Mouse (Mus musculus) ES-E14 (cell line): ENCODE data around the gene Phf2. TPM values are rescaled to one million over a fixed set of nuclear protein-coding genes. Genes with fewer than 3 reads are reported as not detected.

ENCODE experiments used
- DNase-seq: peaks from one replicate; pipeline ENCODE4 v3.0.0-alpha.2; 2013; ENCODE audit warnings: low read depth, low spot score
- H3K27ac ChIP-seq: 2 replicates; pipeline ENCODE4 v1.5.1; 2012; ENCODE audit warnings: low read depth, mild to moderate bottlenecking, low read length, moderate library complexity, mixed read lengths; ENCODE audit not compliant: poor library complexity, insufficient read depth, severe bottlenecking
- H3K36me3 ChIP-seq: 2 replicates; pipeline ENCODE4 v1.6.1; 2012; ENCODE audit warnings: mild to moderate bottlenecking, low read length, moderate library complexity, mixed read lengths; ENCODE audit not compliant: control insufficient read depth, poor library complexity, insufficient read depth, severe bottlenecking
- H3K4me1 ChIP-seq, 2 experiments: fragments of 150-350 bp in 1 of 2; sonication (generic) in 1 of 2; 2 replicates each; pipeline ENCODE4 v1.6.1; 2012; ENCODE audit warnings: low read length in 2 of 2, mild to moderate bottlenecking in 1 of 2, mixed read lengths in 1 of 2; ENCODE audit not compliant: control insufficient read depth in 2 of 2, insufficient read depth in 2 of 2, poor library complexity in 1 of 2
- H3K4me3 ChIP-seq, 2 experiments: fragments of 150-350 bp in 1 of 2; sonication (generic) in 1 of 2; 2 replicates each; pipeline ENCODE4 v1.5.1; 2012; ENCODE audit warnings: low read length in 2 of 2, low read depth in 1 of 2, mild to moderate bottlenecking in 1 of 2, mixed read lengths in 1 of 2; ENCODE audit not compliant: insufficient read depth in 1 of 2, poor library complexity in 1 of 2, severe bottlenecking in 1 of 2
- H3K9ac ChIP-seq: 2 replicates; pipeline ENCODE4 v1.6.1; 2012; ENCODE audit warnings: low read depth, mild to moderate bottlenecking, low read length, mixed read lengths; ENCODE audit not compliant: poor library complexity, insufficient read depth, severe bottlenecking
- H3K9me3 ChIP-seq: fragments of 150-350 bp; sonication (generic); 2 replicates; pipeline ENCODE4 v1.6.1; 2012; ENCODE audit warnings: low read depth, mild to moderate bottlenecking, low read length; ENCODE audit not compliant: control insufficient read depth, insufficient read depth
- CHD2 ChIP-seq: IDR thresholded peaks from 2 replicates; pipeline ENCODE4 v1.6.1; 2014; ENCODE audit warnings: mild to moderate bottlenecking, low read depth, low read length, inconsistent platforms
- HCFC1 ChIP-seq: IDR thresholded peaks from 2 replicates; pipeline ENCODE4 v1.6.1; 2012; ENCODE audit warnings: low read length, inconsistent platforms, borderline replicate concordance; ENCODE audit not compliant: insufficient read depth
- MAFK ChIP-seq: IDR thresholded peaks from 2 replicates; pipeline ENCODE4 v1.6.1; 2014; ENCODE audit warnings: mild to moderate bottlenecking, low read depth, low read length, inconsistent platforms; ENCODE audit not compliant: insufficient read depth
- ZC3H11A ChIP-seq: IDR thresholded peaks from 2 replicates; pipeline ENCODE4 v1.6.1; 2012; ENCODE audit warnings: low read depth, mild to moderate bottlenecking, inconsistent platforms, low read length, borderline replicate concordance
- ZNF384 ChIP-seq: IDR thresholded peaks from 2 replicates; pipeline ENCODE4 v1.6.1; 2012; ENCODE audit warnings: low read depth, low read length, inconsistent platforms
- in situ Hi-C, 2 experiments: fragments of 600-800 bp; cut with MboI; formaldehyde crosslinking; loops; one replicate each; pipeline ENCODE4 v1.15.1; 2025; ENCODE audit warnings: low sequenced_read_pairs in 2 of 2, inconsistent platforms in 1 of 2; ENCODE audit not compliant: unreplicated experiment in 2 of 2
- total RNA-seq: library from RNA; depleted of rRNA; stranded (reverse); fragments of 300-350 nt; gene quantifications from 2 replicates; pipeline ENCODE4 v1.2.3, GENCODE M21; 2012

Phf2 gene
- total RNA-seq, 1 experiment: 3.8 TPM

DNA sequence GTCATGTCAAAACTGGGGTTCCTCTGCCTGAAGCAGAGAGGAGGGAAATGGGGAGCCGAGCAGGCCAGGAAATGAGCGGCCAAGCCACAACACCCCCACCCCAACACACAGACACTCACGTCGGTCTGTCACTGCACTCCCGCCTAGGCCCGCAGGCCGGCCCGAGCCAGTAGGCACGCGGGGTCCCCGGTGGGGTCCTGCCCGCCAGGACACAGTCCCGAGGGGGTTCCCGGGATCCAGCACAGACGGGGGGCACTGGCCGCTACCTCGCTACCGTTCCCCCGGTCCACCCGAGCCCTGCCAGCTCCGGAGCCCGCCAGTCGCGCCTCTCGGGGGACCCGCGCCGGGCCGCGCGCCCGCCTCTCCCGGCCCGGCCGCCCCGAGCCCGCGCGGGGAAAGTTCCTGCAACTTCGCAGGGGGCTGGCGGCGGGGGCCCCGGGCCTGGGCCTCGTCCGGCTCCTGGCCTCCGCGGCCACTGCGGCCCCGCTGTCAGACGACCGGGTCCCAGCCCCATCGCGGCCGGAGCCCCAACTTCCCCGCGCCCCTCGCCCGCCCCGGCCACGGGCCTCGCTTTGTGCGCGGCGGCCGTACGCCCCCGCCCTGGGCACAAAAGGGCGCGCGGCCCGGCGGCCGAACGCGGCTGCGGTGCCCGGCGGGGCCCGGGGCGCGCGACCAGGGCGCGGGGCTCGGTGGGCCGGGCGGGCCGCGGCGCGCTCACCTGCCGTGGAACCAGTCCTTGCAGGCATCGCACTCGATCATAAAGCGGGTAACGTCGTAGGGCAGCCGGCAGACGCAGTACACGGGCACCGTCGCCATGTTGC, 759 bp downstream of the Phf2 start:
- Histone ChIP-seq H3K27ac (no peak overlapping the region), H3K36me3 (no peaks in the 10 kb centered on the region), H3K4me1 (peaks cover 0 to 12% of the 10 kb centered on the region in 2 experiments; a peak in 1 of 4 replicates), H3K9me3 (no peaks in the 10 kb centered on the region), H3K9ac (peak overlapping the region; percentile 94), H3K4me3 (peak overlapping the region; percentile 77 to 98)
- no peak for DNase-seq
- no peak for TF ChIP-seq ZC3H11A
- TF ChIP-seq HCFC1: no peak
- TF ChIP-seq ZNF384: no peak
- TF ChIP-seq CHD2: no peak
- no peak for TF ChIP-seq MAFK
- in situ Hi-C loops: no loop called here

DNA sequence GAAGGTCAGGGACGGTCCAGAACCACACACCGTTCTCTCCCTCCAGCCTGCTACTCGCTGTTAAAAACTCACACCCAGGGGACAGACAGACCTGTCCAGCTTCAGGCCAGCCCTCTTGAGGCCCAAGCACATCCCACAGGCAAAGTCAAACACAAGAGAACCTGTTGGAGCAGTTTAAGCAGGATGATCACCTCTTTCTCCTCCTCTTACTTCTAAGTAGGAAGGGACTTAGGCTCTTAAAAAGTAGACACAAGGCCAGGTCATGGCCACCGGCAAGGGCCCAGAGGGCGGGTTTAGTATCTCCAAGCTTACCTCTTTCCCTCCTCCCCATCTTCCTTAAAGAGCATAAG, 1.3 kb downstream of the Phf2 start:
- H3K36me3 ChIP-seq: no peaks in the 10 kb centered on the region
- H3K27ac ChIP-seq: no peak overlapping the region
- TF ChIP-seq CHD2 (no peak), MAFK (no peak), ZNF384 (no peak), HCFC1 (no peak)
- peak overlapping the region; percentile 77 to 98 for H3K4me3 ChIP-seq
- peaks cover 0 to 12% of the 10 kb centered on the region in 2 experiments; a peak in 1 of 4 replicates for H3K4me1 ChIP-seq
- peak overlapping the region; percentile 94; the same call in 1 of the 2 replicates for H3K9ac ChIP-seq
- in situ Hi-C loops: no loop called here
- DNase-seq: no peak
- no peaks in the 10 kb centered on the region for H3K9me3 ChIP-seq

DNA sequence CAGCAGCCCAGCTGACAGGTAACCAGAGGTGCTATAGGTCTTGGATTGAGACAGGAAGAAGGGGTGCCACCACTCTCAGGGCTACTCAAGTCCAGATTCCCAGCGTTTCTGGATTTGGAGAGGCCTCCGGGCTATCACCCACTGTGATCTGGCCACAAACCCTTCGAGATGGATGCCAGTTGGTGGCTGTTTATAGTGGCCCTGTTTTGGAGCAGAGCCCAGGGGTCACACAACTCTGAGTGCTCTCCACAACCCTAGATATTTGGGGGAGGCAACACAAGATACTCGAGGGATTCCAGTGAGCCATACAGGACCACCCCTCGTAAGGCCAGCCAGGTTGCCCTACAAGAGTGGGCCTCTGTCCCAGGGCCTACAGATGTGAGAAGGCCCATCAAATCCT, 1.8 kb downstream of the Phf2 start:
- no peaks in the 10 kb centered on the region for H3K36me3 ChIP-seq

DNA sequence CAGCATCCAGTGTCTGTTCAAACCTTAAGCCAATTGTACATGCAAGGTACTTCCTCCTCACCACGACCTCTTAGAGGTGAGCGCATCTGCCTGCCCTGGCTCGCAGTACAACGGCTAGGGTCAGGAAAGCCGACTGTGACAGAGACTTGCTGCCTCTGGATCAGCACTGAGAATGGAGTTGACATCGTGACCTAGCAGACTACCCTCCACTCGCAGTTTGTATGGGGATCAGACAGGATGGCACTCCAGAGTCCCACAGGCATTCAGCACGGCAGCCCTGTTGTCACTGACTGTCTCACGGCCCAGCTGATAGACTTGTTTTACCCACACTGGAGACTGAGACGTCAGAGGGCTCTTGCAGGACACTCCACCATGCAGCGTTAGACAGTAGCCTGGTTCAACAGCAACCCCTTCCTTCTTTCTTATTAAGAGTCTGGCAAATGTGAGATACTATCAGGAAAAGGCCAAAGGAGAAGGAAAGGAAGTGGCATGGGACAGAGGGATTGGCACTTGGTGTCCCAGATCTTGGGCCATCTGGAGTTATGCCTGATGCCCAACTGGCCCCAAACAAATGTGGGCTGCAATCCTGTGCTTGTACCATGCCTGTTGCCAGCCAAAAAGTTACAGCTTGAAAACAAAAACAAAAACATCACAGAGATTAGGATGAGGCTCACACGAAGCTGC, 6.1 kb downstream of the Phf2 start:
- Histone ChIP-seq H3K36me3 (no peaks in the 10 kb centered on the region), H3K27ac (no peak overlapping the region), H3K9ac (no peak overlapping the region), H3K4me3 (no peak overlapping the region), H3K4me1 (peaks cover 0 to 8% of the 10 kb centered on the region in 2 experiments; a peak in 1 of 4 replicates), H3K9me3 (no peaks in the 10 kb centered on the region)
- TF ChIP-seq CHD2 (no peak), MAFK (no peak), ZNF384 (no peak), HCFC1 (no peak), ZC3H11A (no peak)
- in situ Hi-C loops: no loop called here
- DNase-seq: no peak

More for the DNA sequence above, 1.8 kb downstream of the Phf2 start:
- Histone ChIP-seq H3K9ac (no peak overlapping the region), H3K27ac (no peak overlapping the region), H3K4me3 (no peak overlapping the region; a peak in 1 of 4 replicates), H3K9me3 (no peaks in the 10 kb centered on the region), H3K4me1 (peaks cover 0 to 12% of the 10 kb centered on the region in 2 experiments; a peak in 1 of 4 replicates)
- DNase-seq: no peak
- in situ Hi-C loops: no loop called here
- no peak for TF ChIP-seq HCFC1
- no peak for TF ChIP-seq CHD2
- TF ChIP-seq ZC3H11A: no peak
- no peak for TF ChIP-seq ZNF384
- no peak for TF ChIP-seq MAFK
